Mouse (Mus musculus): ENCODE results near the gene Aoah.
A peak's percentile ranks its signal among the peaks of the same experiment; 100 is the strongest.

Gene Aoah

GRCm38 (mm10) chr13:20793901-20794300 is at the start of gene Aoah:
Gene Aoah, plus strand, starts transcription at chr13:20794113.
- DNase-seq, result no peak

GRCm38 (mm10) chr13:20754843-20755242 is 39.1 kb upstream of the Aoah start:
- DNase-seq, result no peak

- no peak for DNase-seq
Observed at GRCm38 (mm10) chr13:20783648-20784047, 10.3 kb upstream of the Aoah start.

- DNase-seq, result no peak
Observed at GRCm38 (mm10) chr13:20784060-20784459, 9.9 kb upstream of the Aoah start.

- DNase-seq, result no peak
Observed at GRCm38 (mm10) chr13:20785960-20786359, 8.0 kb upstream of the Aoah start.

GRCm38 (mm10) chr13:20786825-20787245 is 7.1 kb upstream of the Aoah start:
- no peak for DNase-seq

GRCm38 (mm10) chr13:20787952-20788351 is 6.0 kb upstream of the Aoah start:
- peak in 1 of 2 experiments; percentile 12 for DNase-seq

- DNase-seq, result no peak
Observed at GRCm38 (mm10) chr13:20796651-20797050, 2.7 kb downstream of the Aoah start.

GRCm38 (mm10) chr13:20798536-20798935 is 4.6 kb downstream of the Aoah start:
- DNase-seq, result no peak

GRCm38 (mm10) chr13:20799772-20800171 is 5.9 kb downstream of the Aoah start:
- no peak for DNase-seq

GRCm38 (mm10) chr13:20800569-20800968 is 6.7 kb downstream of the Aoah start:
- no peak for DNase-seq

- no peak for DNase-seq
Observed at GRCm38 (mm10) chr13:20811782-20812406, 18.0 kb downstream of the Aoah start.

GRCm38 (mm10) chr13:20816385-20816784 is 22.5 kb downstream of the Aoah start:
- no peak for DNase-seq

GRCm38 (mm10) chr13:20820712-20821328 is 26.9 kb downstream of the Aoah start:
- DNase-seq, result no peak

GRCm38 (mm10) chr13:20828728-20829127 is 34.8 kb downstream of the Aoah start:
- DNase-seq, result no peak

- DNase-seq, result no peak
Observed at GRCm38 (mm10) chr13:20829181-20829900, 35.4 kb downstream of the Aoah start.

- no peak for DNase-seq
Observed at GRCm38 (mm10) chr13:20855893-20856292, 62.0 kb downstream of the Aoah start.

GRCm38 (mm10) chr13:20899372-20899771 is 105.5 kb downstream of the Aoah start:
- no peak for DNase-seq

GRCm38 (mm10) chr13:20900396-20900971 is 106.6 kb downstream of the Aoah start:
- peak; percentile 45 to 60 for DNase-seq

GRCm38 (mm10) chr13:20900972-20901457 is 107.1 kb downstream of the Aoah start:
- DNase-seq, result peak; percentile 10 to 51

- no peak for DNase-seq
Observed at GRCm38 (mm10) chr13:20901634-20902135, 107.8 kb downstream of the Aoah start.

GRCm38 (mm10) chr13:20904118-20904517 is 110.2 kb downstream of the Aoah start:
- DNase-seq, result no peak

GRCm38 (mm10) chr13:20905195-20905594 is 111.3 kb downstream of the Aoah start:
- peak; percentile 69 to 79 for DNase-seq
